Mouse (Mus musculus) lung, postnatal 4 days (tissue): ENCODE data around the gene Wrap73.

Experiments
- DNase-seq, 2 experiments: peaks; one replicate each; pipeline ENCODE4 v3.0.0; 2021

Wrap73 gene

GRCm38 (mm10) chr4:154140213-154141008 lies 1.8 kb upstream of the Wrap73 start:
- DNase-seq, result no peak

- no peak for DNase-seq
Measured at GRCm38 (mm10) chr4:154141009-154141867, 934 bp upstream of the Wrap73 start.

GRCm38 (mm10) chr4:154144712-154145111 lies 2.5 kb downstream of the Wrap73 start:
- no peak for DNase-seq

GRCm38 (mm10) chr4:154146342-154146741 lies 4.2 kb downstream of the Wrap73 start:
- DNase-seq, result no peak

GRCm38 (mm10) chr4:154154104-154154503 lies 11.9 kb downstream of the Wrap73 start:
- DNase-seq, result no peak

- DNase-seq, result no peak
Measured at GRCm38 (mm10) chr4:154156050-154156449, 13.9 kb downstream of the Wrap73 start.

GRCm38 (mm10) chr4:154157970-154158662 lies 15.9 kb downstream of the Wrap73 start:
- no peak for DNase-seq

- DNase-seq, result peak; percentile 72 to 89
Measured at GRCm38 (mm10) chr4:154159002-154159401, 16.8 kb downstream of the Wrap73 start.

GRCm38 (mm10) chr4:154159961-154160537 lies 17.9 kb downstream of the Wrap73 start:
- DNase-seq, result peak in 1 of 2 experiments; percentile 43

GRCm38 (mm10) chr4:154160538-154161390 lies 18.6 kb downstream of the Wrap73 start, which contains the start of gene Tprgl:
Tprgl (minus strand) TSS chr4:154160666.
- peak; percentile 98 to 99 for DNase-seq

- DNase-seq, result peak; percentile 58 to 83
Measured at GRCm38 (mm10) chr4:154163296-154163695, 21.1 kb downstream of the Wrap73 start.

- peak; percentile 72 to 85 for DNase-seq
Measured at GRCm38 (mm10) chr4:154167053-154167452, 24.9 kb downstream of the Wrap73 start.

- no peak for DNase-seq
Measured at GRCm38 (mm10) chr4:154170021-154170420, 27.8 kb downstream of the Wrap73 start.

GRCm38 (mm10) chr4:154170506-154171150 lies 28.5 kb downstream of the Wrap73 start, which contains the start of gene Megf6:
Megf6 (plus strand) TSS chr4:154170730.
- DNase-seq, result peak; percentile 73

GRCm38 (mm10) chr4:154171151-154171930 lies 29.2 kb downstream of the Wrap73 start:
- peak in 1 of 2 experiments; percentile 57 for DNase-seq

- DNase-seq, result no peak
Measured at GRCm38 (mm10) chr4:154171931-154172604, 29.9 kb downstream of the Wrap73 start.

- DNase-seq, result peak; percentile 72 to 89
Measured at GRCm38 (mm10) chr4:154177257-154177656, 35.1 kb downstream of the Wrap73 start.

GRCm38 (mm10) chr4:154181001-154181400 lies 38.8 kb downstream of the Wrap73 start:
- peak; percentile 72 to 88 for DNase-seq

- peak; percentile 55 to 74 for DNase-seq
Measured at GRCm38 (mm10) chr4:154183566-154183965, 41.4 kb downstream of the Wrap73 start.

- no peak for DNase-seq
Measured at GRCm38 (mm10) chr4:154185001-154185400, 42.8 kb downstream of the Wrap73 start.
